Mouse (Mus musculus) layer of hippocampus, postnatal 10 days (tissue): Measurements from ENCODE around the gene Slc3a2. TPM values are rescaled to one million over a fixed set of nuclear protein-coding genes. Genes with fewer than 3 reads are reported as not detected.

ENCODE experiments used
- DNase-seq, 2 experiments: peaks; one replicate each; pipeline ENCODE4 v3.0.0; 2021; ENCODE audit warnings: low spot score in 2 of 2
- long read RNA-seq: library from polyadenylated mRNA; stranded (forward); transcript quantifications from one replicate; pipeline ENCODE4 v2.0.0, GENCODE M21; 2023
- total RNA-seq, 2 experiments: library from RNA; stranded (reverse); gene quantifications; 2 replicates each; pipeline ENCODE4 v1.2.3; 2021

Gene Slc3a2
- total RNA-seq, result 100 to 1,000 TPM; 198 to 212 TPM
- long read RNA-seq, transcript Slc3a2-201 (9 exons, 1,819 nt), result major isoform, 119 of 225 reads
- long read RNA-seq, transcript Slc3a2-202 (10 exons, 2,813 nt), result minor isoform, 87 of 225 reads
- long read RNA-seq, partial matches to known transcripts, result 9 of 225 reads
- long read RNA-seq, other reads (novel, unspliced or antisense), result 7 of 225 reads

DNA sequence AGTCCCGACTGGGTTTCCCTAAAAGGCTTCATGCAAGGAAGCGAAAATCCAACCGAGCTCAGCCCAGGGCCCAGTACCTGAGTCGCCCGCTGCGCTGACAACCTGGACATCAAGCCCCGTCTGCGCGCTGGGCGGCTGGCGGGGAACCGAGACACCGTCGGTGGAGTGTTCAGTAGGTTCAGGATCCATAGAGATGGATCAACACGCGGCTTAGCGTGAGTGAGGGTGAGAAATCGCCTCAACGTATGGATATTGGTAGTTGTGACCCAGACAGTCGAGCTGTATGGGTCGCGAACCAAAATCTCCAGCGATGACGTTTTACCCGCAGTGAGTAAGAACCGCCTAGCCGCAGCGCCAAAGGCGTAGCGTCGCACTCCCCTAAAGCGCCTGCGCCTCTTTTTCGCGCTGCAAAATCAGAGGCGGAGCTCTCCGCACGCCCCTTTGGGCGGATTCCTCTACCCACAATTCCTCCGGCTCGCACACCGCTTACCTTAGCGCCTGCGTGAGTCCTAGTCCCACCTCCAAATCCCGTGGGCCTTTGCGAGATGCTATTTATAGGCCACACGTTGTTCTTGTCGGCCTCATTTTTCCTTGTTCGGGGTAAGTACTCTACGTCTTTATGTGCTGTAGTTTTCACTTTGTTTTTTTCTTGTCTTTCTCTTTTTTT is at the start of gene Slc3a2:
Gene Slc3a2, minus strand, starts transcription at position 463 of the 667 bp plus-strand sequence.
- DNase-seq, result peak; percentile 90 to 93

DNA sequence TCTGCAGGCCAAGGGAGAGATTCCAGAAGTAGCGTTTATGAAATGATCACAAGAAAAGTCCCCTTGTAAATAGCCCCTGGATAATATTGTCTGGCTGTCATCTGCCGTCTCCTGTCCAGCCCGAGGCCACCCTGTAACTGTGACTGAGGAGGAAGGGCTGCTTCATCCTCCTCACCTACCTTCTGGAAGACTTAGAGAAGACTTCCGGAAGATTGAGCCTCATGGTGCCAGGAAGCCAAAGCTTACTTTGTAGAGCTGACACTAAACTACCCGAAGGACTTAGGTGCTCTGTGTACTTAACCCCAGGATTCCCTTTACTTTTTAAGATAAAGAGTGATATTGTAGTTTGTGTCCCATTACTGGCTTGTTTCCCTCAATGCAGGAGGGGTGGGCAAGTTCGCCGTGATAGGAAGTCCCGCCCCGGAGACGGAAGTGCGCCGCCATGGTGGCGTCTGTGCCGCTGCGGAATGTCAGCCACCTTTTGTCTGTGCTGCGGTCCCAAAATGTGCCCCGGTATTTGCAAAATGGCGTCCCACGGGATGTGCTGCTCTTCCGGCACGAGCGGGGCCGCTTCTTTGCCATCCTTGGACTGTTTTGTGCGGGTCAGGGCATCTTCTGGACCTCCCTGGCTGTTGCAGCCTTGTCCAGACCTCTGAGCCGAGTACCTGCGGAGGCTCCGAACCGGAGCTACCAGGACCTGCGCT is 47.5 kb upstream of the Slc3a2 start, which contains the start of gene Tmem223:
Gene Tmem223, plus strand, starts transcription at position 430 of the 704 bp plus-strand sequence.
- DNase-seq, result peak; percentile 81 to 84

DNA sequence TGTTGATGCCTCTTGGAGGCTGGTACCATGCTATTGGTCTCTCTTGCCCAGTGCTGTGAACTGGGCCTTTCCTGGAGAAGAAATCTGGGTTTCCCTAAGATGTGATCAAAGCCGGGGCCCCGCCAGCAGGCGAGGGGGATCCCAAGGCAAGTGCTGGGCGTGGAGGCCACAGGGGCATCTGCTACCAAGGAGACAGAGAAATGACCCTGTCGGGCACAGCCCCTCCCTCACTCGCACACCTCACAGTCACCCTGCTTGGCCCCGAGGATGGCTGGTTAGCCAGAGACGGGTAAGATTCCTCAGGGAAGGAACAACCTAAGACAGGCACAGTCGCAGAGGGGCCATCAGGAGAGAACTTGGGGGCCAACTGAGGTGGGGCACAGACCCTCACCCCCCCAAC is 42.4 kb upstream of the Slc3a2 start:
- no peak for DNase-seq

DNA sequence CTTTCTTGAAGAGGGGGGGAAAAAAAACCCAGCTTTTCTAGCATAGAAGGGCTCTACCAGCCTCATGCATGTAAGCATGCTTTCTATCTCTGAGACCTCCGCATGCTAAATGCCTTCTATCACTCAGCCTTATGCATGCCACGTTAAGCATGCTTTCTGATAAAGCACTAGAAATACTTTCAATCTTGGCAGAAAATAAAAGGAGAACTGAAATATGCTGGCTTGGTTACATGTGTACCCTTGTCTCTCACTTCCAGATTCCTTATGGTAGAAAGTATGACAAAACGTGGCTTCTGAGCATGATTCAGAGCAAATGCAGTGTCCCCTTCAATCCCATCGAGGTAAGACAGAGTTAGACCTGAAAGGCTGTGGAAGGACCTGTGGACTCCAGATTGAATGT is 40.1 kb upstream of the Slc3a2 start:
- DNase-seq, result no peak

DNA sequence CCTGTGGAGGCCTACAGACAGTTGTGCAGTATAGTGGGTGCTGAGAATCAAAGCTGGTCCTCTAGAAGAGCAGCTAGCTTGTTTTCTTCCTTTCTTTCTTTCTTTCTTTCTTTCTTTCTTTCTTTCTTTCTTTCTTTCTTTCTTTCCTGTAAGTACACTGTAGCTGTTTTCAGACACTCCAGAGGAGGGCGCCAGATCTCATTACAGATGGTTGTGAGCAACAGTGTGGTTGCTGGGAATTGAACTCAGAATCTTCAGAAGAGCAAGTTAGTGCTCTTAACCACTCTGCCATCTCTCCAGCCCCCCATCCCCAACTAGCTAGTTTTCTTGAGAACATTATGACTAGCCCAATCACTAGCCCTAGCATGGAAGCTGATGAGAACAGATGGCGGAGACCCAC is 37.6 kb upstream of the Slc3a2 start:
- no peak for DNase-seq

DNA sequence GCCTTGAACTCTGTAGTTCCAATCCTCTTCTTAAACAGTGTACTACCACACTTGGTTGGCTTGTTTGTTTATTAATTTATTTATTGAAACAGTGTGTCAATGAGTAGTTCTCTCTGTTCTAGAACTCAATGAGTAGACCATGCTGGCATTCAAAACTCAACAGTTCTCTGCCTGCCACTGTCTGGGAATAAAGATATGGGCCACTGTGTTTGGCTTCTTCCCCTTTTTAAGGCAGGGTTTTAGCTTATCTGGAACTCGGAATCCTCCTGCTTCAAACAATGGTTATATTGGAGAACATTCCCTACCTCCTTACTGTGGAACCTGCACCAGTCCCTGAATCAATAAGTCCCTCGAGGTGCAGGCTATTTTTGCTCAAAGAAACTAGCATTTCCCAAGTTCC is 35.7 kb upstream of the Slc3a2 start:
- DNase-seq, result no peak

DNA sequence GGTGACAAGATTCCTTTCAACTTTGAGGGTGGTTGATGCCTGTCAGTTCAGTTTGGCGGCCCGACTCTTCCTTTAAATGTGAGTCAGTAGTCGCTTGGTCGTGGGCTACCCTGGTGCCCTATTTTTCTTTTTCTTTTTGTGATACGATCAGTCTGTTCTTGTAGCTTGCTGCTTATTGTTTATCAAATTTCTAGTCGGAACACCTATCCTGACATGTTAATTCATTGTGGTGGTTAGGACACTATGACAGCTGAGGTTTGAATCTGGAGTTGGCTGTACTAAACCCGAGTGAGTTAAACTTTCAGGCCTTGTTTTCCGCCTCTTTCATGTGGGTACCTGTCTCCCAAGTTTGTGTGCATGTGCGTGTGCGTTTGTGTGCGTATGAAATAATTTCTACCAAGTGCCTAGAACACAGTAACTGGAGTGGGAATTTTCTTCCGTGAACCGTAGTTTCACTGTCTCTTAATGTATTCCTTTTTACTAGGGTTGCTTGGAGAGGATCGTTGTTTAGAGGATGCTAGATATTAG is 34.4 kb upstream of the Slc3a2 start:
- DNase-seq, result no peak

DNA sequence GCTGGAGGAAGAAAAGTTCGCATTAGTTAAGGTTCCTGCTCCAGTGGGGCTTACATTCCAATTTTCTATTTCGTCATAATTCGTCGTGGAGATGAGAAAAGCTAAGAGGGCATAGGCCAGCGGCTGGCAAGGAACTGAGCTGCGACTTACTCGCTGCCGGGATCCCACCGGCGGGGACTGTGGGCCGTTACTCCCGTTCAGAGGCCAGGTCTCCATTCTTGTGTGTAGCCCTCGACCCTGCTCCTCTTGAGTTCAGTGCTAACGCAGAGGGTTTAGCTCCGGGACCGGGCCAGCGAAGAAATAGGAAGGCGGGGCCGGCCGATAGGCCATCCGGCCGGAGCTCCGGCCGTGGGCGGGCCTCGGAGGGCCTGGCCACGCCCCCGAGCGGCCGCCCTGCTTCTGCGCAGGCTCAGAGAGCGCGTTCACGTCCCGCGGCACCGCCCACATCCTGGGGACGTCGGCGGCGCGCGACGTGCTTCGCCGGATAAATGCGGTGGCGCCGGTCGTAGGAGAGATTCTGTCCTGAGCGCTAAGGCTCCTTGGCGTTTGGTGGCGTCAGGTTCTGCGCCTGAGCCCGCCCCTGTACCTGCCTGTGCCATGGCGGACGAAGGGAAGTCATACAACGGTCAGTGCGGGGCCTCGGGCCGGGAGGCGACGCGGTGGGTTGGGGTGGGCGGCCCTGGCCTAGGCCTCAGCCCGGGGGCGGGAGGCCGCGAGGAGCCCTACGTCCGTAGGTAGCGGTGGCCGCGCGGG is 33.6 kb upstream of the Slc3a2 start, which contains the start of gene Nxf1:
Gene Nxf1, plus strand, starts transcription at position 439 of the 753 bp plus-strand sequence.
- DNase-seq, result peak; percentile 89 to 94

DNA sequence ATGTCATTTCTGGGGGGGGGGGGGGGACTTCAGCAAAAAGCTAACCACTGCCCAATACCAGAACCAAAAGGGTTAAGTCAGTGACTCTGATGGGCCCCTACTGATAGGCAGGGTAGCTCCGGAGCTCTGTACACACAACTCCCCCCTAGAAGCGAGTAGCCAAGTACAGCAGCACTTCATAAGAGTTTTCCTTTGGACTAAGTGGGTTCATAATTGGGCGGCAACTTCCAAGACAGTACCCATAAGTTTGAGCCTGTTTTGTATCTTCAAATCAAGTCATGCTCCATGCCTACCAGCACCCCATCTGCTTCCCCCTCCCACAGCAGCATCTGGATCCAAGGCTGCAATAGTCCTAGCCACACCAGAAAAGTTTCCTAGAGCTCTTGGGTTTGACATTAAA is 32.5 kb upstream of the Slc3a2 start:
- no peak for DNase-seq

DNA sequence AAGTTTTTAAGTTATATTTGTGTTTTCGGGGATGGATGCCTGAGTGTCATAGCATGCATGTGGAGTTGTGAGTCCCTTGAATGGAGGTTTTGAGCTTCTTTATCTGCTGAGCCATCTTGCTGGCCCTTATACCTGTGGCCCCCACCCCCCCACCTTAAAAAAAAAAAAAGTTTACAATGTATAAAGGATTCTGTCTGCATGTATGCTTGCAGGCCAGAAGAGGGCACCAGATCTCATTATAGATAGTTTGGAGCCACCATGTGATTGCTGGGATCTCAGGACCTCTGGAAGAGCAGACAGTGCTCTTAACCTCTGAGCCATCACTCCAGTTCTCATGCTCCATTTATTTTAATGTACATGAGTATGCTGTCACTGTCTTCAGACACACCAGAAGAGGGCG is 24.2 kb upstream of the Slc3a2 start:
- DNase-seq, result no peak

DNA sequence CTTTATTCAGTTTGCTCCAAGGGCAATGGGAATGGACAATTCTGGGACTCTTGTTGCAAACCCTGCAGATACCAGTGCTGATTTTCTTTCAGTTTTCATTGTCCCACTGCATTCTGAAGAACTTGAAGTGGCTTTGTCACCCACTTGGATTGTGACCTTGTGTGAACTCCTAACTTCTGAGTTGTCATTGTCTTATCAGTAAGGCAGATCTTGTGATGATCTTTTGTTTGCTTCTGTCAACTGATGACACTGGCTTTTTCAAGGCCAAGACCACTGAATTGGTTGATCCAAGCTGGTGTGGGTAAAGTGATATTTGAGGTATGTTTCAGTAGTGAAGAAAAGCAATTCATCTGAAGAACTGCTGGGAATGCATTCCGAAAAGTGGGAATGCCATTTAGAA is 22.2 kb upstream of the Slc3a2 start:
- no peak for DNase-seq

DNA sequence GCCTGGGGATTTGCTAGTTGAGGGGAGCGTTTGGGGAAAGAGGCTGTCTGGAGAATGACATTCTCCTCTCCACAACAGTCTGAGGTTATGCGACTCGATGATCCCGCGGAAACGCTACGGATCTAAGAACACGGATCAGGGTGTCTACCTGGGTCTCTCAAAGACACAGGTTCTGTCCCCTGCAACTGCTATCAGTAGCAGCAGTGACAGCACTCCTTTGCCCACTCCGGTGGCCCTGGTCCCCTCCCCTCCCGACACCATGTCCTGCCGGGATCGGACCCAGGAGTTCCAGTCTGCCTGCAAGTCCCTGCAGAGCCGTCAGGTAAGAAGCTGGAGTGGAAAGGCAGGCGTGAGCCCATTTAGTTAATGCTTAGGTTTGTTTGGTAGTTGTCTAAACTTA is 19.0 kb upstream of the Slc3a2 start:
- DNase-seq, result no peak

DNA sequence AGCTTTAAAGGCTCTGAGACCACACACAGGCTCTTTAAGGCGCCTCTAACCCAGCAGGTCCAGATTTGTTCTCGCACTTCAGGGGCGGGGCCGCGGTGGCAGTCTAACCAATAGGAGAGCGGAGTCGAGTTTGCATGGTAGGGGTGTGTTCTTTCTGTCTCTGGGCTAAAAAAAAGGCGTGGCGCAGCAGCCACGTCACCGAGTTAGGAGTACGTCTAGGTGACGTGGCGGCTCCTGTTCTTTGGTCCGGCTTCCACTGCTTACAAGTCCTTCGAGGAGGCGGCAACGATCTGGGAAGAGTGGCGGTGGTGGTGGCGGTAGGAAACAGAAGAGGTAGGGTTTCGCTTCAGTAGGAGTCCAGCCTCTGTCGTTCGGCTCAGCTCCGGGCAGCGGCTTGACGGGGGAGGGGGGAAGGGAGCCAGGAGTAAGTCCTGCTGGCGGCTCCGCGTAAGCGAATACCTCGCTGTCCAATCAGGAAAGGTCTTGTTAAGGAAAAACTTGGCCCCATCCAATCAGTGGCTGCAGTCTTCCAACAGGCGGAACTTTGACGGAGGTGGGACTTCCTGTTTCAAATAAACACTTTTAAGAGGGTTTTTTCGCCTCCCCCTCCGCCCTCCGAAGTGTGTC is 18.2 kb upstream of the Slc3a2 start, which contains the start of gene Stx5a:
Gene Stx5a, plus strand, starts transcription at position 171 of the 627 bp plus-strand sequence.
- DNase-seq, result peak; percentile 91 to 93

DNA sequence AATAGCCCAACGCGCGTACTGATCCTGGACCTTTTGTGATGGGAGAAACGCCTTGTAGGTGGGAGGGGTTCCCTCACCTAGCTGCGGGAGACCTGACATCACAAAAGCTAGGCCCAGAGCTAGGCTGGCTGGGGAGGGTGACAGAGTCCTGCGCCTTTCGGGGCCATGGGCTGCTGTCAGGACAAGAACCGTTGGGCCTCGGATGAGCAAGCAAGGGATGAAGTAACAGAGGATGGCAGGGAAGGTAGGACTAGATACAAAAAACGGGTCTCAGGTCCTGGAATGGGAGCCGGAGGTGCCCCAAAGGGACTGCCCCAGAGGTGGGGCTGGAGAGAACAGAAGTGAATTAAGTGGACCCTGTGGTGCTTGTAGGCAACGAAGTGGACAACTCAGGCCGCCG is 17.4 kb upstream of the Slc3a2 start, which contains the start of gene 1700092M07Rik:
Gene 1700092M07Rik, plus strand, starts transcription at position 116 of the 400 bp plus-strand sequence.
- peak in 1 of 2 experiments; percentile 32 for DNase-seq

DNA sequence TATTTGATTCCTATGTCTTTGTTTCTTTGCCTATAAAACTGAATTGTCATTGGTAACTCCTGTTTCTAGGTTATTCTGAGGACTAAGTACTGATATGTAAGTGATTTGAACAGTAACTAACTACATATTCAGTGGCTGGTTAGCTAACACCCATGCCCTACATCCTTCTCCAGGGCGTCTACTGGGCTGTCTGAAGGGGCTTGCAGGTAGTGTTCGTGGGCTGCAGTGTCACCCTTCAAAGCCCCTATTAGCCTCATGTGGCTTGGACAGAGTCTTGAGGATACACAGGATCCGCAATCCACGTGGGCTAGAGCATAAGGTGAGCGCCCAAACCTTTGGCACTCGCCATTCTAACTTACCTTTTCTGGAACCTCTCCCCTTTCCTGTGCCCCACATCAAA is 16.5 kb upstream of the Slc3a2 start:
- no peak for DNase-seq

DNA sequence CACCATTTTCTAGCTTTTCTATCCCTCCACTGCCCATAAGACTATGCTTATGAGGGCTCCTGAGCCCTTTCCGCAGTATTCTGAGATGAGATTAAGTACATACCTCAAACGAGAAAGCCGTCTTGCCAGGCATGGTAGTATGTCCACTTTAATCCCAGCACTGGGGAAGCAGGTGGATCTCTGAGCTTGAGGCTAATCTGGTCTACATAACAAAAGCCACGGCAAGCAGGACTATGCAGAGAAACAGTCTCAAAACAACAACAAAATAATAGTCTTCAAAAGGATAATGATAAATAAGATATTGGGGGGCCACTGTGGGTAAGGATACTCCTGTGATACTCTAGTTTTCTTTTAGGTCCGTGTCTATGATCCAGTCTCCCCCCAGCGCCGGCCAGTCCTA is 15.7 kb upstream of the Slc3a2 start:
- no peak for DNase-seq

DNA sequence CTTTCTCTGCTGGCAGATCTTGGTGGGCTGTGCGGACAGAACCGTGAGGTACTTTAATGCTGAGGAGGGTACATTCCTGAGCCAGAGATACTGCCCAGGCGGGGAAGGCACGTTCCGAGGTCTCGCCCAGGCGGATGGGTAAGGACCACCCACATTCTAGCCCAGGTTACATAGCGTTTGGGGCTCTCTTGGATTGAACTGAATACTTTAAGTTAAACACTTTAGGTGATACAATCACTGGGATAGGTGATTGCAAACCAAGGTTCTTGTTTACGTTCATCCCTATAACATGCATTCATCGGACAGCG is 12.9 kb upstream of the Slc3a2 start:
- DNase-seq, result no peak

DNA sequence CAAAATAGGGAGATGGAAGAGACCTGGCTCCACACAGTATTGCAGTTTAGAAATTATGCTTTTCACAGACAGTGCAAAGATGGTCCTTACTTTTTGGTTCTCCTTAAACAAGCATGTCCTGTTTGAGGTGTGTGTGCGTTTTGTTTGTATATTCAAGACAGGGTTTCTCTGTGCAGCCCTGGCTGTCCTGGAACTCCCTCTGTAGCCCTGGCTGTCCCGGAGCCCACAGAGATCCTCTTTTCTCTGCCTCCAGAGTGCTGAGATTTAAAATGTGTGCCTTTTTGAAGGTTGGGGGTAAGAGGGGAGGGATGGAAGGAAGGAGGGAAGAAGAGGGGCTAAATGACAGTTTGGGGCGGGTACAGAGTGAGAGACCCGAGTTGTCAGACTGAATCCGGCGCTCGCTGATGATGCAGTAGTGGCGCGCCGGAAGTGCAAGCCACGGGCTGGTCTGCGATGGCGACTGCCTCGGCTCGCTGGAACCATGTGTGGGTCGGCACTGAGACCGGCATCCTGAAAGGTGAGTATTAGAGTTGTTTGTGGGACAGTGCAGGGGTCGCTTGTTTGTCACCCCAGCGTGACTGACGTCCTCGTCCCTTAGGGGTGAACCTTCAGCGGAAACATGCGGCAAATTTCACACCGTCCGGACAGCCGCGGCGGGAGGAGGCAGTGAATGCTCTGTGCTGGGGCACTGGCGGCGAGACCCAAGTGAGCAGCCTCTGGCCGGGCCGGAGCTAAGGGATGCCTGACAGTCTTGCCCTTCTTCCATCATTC is 12.4 kb upstream of the Slc3a2 start, which contains the start of gene Wdr74:
Gene Wdr74, plus strand, starts transcription at position 439 of the 771 bp plus-strand sequence.
- DNase-seq, result peak; percentile 92 to 95

DNA sequence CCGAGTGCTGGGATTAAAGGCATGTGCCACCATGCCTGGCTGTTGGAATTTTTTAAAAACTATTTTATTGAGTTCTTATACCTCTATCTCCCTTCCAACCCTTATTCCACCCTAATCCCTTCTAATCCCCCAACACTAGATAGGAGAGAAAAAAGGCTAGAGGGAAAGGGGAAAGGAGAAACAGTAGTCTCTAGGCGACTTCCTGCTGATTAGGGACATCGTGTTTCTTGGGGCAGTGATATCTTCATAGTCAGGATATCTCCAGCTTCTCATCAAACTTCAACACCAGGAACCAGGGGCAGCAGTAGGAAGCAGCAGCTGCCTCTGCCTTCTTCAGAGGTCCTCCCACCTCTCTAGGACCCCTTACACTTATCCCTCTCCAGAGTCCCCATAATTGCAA is 11.2 kb upstream of the Slc3a2 start:
- DNase-seq, result no peak
